Mouse (Mus musculus): ENCODE data around the gene 4933406M09Rik. TPM values are rescaled to one million over a fixed set of nuclear protein-coding genes. Genes with fewer than 3 reads are reported as not detected.

The 4933406M09Rik gene
- polyA plus RNA-seq, 1 experiment from 2014 or later: not detected

GRCm38 (mm10) chr1:134415168-134415831 is 29.6 kb downstream of the 4933406M09Rik start, which contains the start of gene Adipor1:
Gene Adipor1, plus strand, starts transcription at chr1:134415378.
- H3K9me3 ChIP-seq: no peaks in the 10 kb centered on the region
- peak; percentile 100 for ATAC-seq (replicated peaks)
- WGBS: under 1% methylated on average over 68 of the region's 77 CpGs
- peak within 1 kb of the TSS; percentile 91 for H3K27ac ChIP-seq (replicated peaks)
- peaks cover 41% of the 10 kb centered on the region for H3K4me1 ChIP-seq
- H3K27me3 ChIP-seq: no peaks in the 10 kb centered on the region
- H3K9ac ChIP-seq (replicated peaks): peak within 1 kb of the TSS; percentile 59
- H3K4me2 ChIP-seq (replicated peaks): peak within 1 kb of the TSS; percentile 57
- H3K36me3 ChIP-seq: no peaks in the 10 kb centered on the region
- peak within 1 kb of the TSS; percentile 91 for H3K4me3 ChIP-seq

GRCm38 (mm10) chr1:134418414-134418975 is 32.8 kb downstream of the 4933406M09Rik start:
- ATAC-seq (replicated peaks): no peak
- Histone ChIP-seq H3K4me3 (no peak overlapping the region), H3K4me1 (peaks cover 41% of the 10 kb centered on the region)

GRCm38 (mm10) chr1:134419176-134419575 is 33.4 kb downstream of the 4933406M09Rik start:
- H3K4me3 ChIP-seq: no peak overlapping the region
- no peaks in the 10 kb centered on the region for H3K27me3 ChIP-seq
- H3K27ac ChIP-seq (replicated peaks): no peak overlapping the region
- no peak for ATAC-seq (replicated peaks)
- peaks cover 40% of the 10 kb centered on the region for H3K4me1 ChIP-seq
- H3K9ac ChIP-seq (replicated peaks): no peak overlapping the region
- WGBS: 73% methylated on average over 1 of the region's 1 CpGs
- peaks cover 16% of the 10 kb centered on the region for H3K36me3 ChIP-seq
- H3K9me3 ChIP-seq: no peaks in the 10 kb centered on the region
- H3K4me2 ChIP-seq (replicated peaks): no peak overlapping the region

More at GRCm38 (mm10) chr1:134418414-134418975, 32.8 kb downstream of the 4933406M09Rik start:
- Histone ChIP-seq H3K9ac (replicated peaks) (no peak overlapping the region), H3K9me3 (no peaks in the 10 kb centered on the region), H3K4me2 (replicated peaks) (no peak overlapping the region), H3K27ac (replicated peaks) (no peak overlapping the region), H3K27me3 (no peaks in the 10 kb centered on the region), H3K36me3 (peaks cover 10% of the 10 kb centered on the region)
- 86% methylated on average over 2 of the region's 2 CpGs for WGBS

GRCm38 (mm10) chr1:134419751-134420458 is 34.2 kb downstream of the 4933406M09Rik start:
- H3K27ac ChIP-seq (replicated peaks): no peak overlapping the region
- H3K4me1 ChIP-seq: peaks cover 33% of the 10 kb centered on the region
- no peak overlapping the region for H3K4me2 ChIP-seq (replicated peaks)
- ATAC-seq (replicated peaks): no peak
- H3K4me3 ChIP-seq: no peak overlapping the region
- H3K9ac ChIP-seq (replicated peaks): no peak overlapping the region
- no peaks in the 10 kb centered on the region for H3K9me3 ChIP-seq
- 42% methylated on average over 5 of the region's 5 CpGs for WGBS
- peaks cover 24% of the 10 kb centered on the region for H3K36me3 ChIP-seq
- H3K27me3 ChIP-seq: no peaks in the 10 kb centered on the region

- no peaks in the 10 kb centered on the region for H3K9me3 ChIP-seq
- H3K9ac ChIP-seq (replicated peaks): no peak overlapping the region
- no peak overlapping the region for H3K4me2 ChIP-seq (replicated peaks)
- no peaks in the 10 kb centered on the region for H3K27me3 ChIP-seq
- no peak overlapping the region for H3K27ac ChIP-seq (replicated peaks)
- H3K36me3 ChIP-seq: peaks cover 64% of the 10 kb centered on the region
- no peak for ATAC-seq (replicated peaks)
- H3K4me3 ChIP-seq: no peak overlapping the region
- peaks cover 5% of the 10 kb centered on the region for H3K4me1 ChIP-seq
- WGBS: 80% methylated on average over 10 of the region's 10 CpGs
Observed at GRCm38 (mm10) chr1:134423911-134424310, 38.2 kb downstream of the 4933406M09Rik start.

GRCm38 (mm10) chr1:134426289-134426688 is 40.5 kb downstream of the 4933406M09Rik start:
- no peak for ATAC-seq (replicated peaks)
- Histone ChIP-seq H3K4me1 (no peaks in the 10 kb centered on the region), H3K27me3 (no peaks in the 10 kb centered on the region), H3K9ac (replicated peaks) (no peak overlapping the region), H3K27ac (replicated peaks) (no peak overlapping the region), H3K4me3 (no peak overlapping the region), H3K4me2 (replicated peaks) (no peak overlapping the region), H3K9me3 (no peaks in the 10 kb centered on the region), H3K36me3 (peaks cover 82% of the 10 kb centered on the region)
- WGBS: 91% methylated on average over 5 of the region's 5 CpGs

GRCm38 (mm10) chr1:134433002-134433401 is 47.3 kb downstream of the 4933406M09Rik start:
- Histone ChIP-seq H3K27me3 (no peaks in the 10 kb centered on the region), H3K9me3 (no peaks in the 10 kb centered on the region), H3K9ac (replicated peaks) (no peak overlapping the region), H3K4me2 (replicated peaks) (no peak overlapping the region), H3K4me3 (no peak overlapping the region), H3K27ac (replicated peaks) (no peak overlapping the region), H3K4me1 (no peaks in the 10 kb centered on the region), H3K36me3 (peaks cover 49% of the 10 kb centered on the region)
- ATAC-seq (replicated peaks): no peak
- 91% methylated on average over 10 of the region's 10 CpGs for WGBS

GRCm38 (mm10) chr1:134433473-134433872 is 47.7 kb downstream of the 4933406M09Rik start:
- H3K4me3 ChIP-seq: no peak overlapping the region
- H3K9ac ChIP-seq (replicated peaks): no peak overlapping the region
- peaks cover 44% of the 10 kb centered on the region for H3K36me3 ChIP-seq
- no peak overlapping the region for H3K4me2 ChIP-seq (replicated peaks)
- no peak for ATAC-seq (replicated peaks)
- no peaks in the 10 kb centered on the region for H3K27me3 ChIP-seq
- H3K27ac ChIP-seq (replicated peaks): no peak overlapping the region
- WGBS: 92% methylated on average over 4 of the region's 4 CpGs
- no peaks in the 10 kb centered on the region for H3K4me1 ChIP-seq
- H3K9me3 ChIP-seq: no peaks in the 10 kb centered on the region

GRCm38 (mm10) chr1:134435414-134435813 is 49.7 kb downstream of the 4933406M09Rik start:
- H3K9ac ChIP-seq (replicated peaks): no peak overlapping the region
- no peak overlapping the region for H3K4me3 ChIP-seq
- H3K4me2 ChIP-seq (replicated peaks): no peak overlapping the region
- no peaks in the 10 kb centered on the region for H3K4me1 ChIP-seq
- H3K36me3 ChIP-seq: peaks cover 29% of the 10 kb centered on the region
- H3K27me3 ChIP-seq: no peaks in the 10 kb centered on the region
- 22% methylated on average over 4 of the region's 4 CpGs for WGBS
- H3K9me3 ChIP-seq: no peaks in the 10 kb centered on the region
- no peak for ATAC-seq (replicated peaks)
- no peak overlapping the region for H3K27ac ChIP-seq (replicated peaks)

- no peak for ATAC-seq (replicated peaks)
- no peaks in the 10 kb centered on the region for H3K4me1 ChIP-seq
- no peak overlapping the region for H3K4me2 ChIP-seq (replicated peaks)
- no peaks in the 10 kb centered on the region for H3K27me3 ChIP-seq
- no peak overlapping the region for H3K9ac ChIP-seq (replicated peaks)
- H3K9me3 ChIP-seq: no peaks in the 10 kb centered on the region
- no peaks in the 10 kb centered on the region for H3K36me3 ChIP-seq
- 91% methylated on average over 6 of the region's 6 CpGs for WGBS
- H3K4me3 ChIP-seq: no peak overlapping the region
- no peak overlapping the region for H3K27ac ChIP-seq (replicated peaks)
Observed at GRCm38 (mm10) chr1:134440437-134440836, 54.7 kb downstream of the 4933406M09Rik start.

Measured in forebrain, embryonic 15.5 days (tissue).